Mouse (Mus musculus) testis, adult 2 months (tissue): ENCODE data around the gene Man2a2.

Source experiments
- CTCF ChIP-seq: fragments of 200-500 bp; IDR thresholded peaks from 2 replicates; pipeline ENCODE4 v1.5.1; 2012; ENCODE audit warnings: low read depth, mild to moderate bottlenecking, inconsistent platforms, low read length, moderate library complexity; ENCODE audit not compliant: control insufficient read depth, insufficient read depth, insufficient replicate concordance
- POLR2A ChIP-seq: fragments of 200-500 bp; IDR thresholded peaks from 2 replicates; pipeline ENCODE4 v1.6.1; 2012; ENCODE audit warnings: low read depth, mild to moderate bottlenecking, inconsistent platforms, low read length, moderate library complexity; ENCODE audit not compliant: control insufficient read depth

- TF ChIP-seq CTCF = no peak
- TF ChIP-seq POLR2A = no peak
These were observed 13.1 kb downstream of the Man2a2 start for GRCm38 (mm10) chr7:80358039-80358438.
